Mouse (Mus musculus) liver, postnatal 0 days (tissue): Measurements from ENCODE around the gene Chchd4.

Experiments
- CTCF ChIP-seq: sonication (generic); IDR thresholded peaks from 2 replicates; pipeline ENCODE4 v1.5.1; 2016; ENCODE audit warnings: antibody characterized with exemption, low read depth
- EP300 ChIP-seq: IDR thresholded peaks from 2 replicates; pipeline ENCODE4 v1.6.1; 2016; ENCODE audit warnings: antibody characterized with exemption, low read depth, mild to moderate bottlenecking

DNA sequence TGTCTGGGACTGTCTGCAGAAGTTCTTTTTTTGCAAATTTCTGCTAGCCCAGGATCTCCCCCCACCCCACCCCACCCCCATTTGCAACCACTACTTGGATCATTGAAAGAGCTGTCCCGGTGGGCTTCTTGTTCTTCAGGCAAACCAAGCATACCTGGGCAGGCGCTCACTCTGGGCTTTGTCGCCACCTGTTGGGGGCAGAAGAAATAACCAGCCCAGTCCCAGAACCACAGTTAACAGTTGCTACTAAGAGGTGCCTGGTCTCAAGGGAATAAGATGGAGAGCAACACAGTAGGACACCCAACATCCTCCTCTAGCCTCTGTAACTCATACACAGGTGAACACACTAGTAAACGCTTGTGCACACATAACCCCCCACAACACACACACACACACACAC, 58.5 kb downstream of the Chchd4 start:
- TF ChIP-seq CTCF (peak; percentile 65), EP300 (no peak)
